Mouse (Mus musculus) E14TG2a.4 (cell line): Measurements from ENCODE around the gene Fbf1.

Source experiments
- CTCF ChIP-seq: conservative IDR thresholded peaks from 2 replicates; pipeline ENCODE4 v1.5.1; 2014; ENCODE audit warnings: low read length
- POU5F1 ChIP-seq: IDR thresholded peaks from 2 replicates; pipeline ENCODE4 v1.6.1; 2014; ENCODE audit warnings: low read length, borderline replicate concordance

DNA sequence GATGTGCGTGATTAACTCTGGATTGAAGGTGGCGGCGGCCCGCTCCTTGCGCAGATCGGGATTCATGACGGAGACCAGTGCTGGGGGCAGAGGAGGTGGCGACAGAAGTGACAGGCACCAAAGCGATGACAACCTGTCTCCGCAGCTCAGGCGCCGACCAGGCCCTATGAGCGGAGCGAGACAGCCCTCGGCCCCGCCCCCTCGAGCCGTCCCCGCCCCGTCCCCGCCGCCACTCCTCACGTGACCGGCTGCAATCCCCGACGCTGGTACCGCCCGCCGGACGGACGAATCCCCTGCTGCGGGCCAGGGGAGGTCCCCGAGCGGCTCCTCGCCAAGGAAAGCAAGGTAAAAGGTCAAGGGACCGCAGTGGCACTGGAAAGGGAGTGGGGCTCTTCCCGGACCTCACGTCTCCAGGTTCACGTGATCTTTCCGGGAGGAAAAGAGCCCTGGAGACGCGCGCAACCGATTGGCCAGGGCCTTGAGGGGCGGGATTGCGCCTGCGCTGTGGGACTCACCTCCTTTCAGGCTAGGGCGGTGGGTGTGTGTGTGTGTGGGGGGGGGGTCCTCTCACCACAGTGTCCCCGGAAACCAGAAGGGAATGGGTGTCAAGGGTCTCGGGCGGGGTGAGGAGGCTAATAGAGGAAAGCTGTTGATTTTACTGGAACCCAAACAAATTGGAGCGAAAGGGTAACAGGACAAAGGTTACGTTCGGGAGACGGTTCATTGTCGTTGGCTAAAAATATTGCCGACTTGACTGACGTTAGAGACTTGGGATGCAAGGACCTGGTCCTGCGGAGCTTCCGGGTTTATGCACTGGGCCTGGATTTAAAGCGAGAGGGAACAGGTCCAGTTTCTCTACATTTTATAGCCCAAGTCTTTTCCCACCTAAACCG, 30.9 kb upstream of the Fbf1 start, which contains the start of the genes Ten1 and Acox1:
- TF ChIP-seq CTCF (no peak), POU5F1 (no peak)
